Mouse (Mus musculus) midbrain, embryonic 16.5 days (tissue): Measurements from ENCODE around the gene Cecr2. TPM values are rescaled to one million over a fixed set of nuclear protein-coding genes. Genes with fewer than 3 reads are reported as not detected.

Experiments used
- ATAC-seq: fragments of 200-750 bp; cut with Nextera tagmentation; 2 replicates; pipeline ENCODE4 v1.8.0; 2017; ENCODE audit warnings: moderate TSS enrichment
- H3K27ac ChIP-seq: fragments of 300-500 bp; sonication (generic); 2 replicates; pipeline ENCODE4 v1.5.1; 2014; ENCODE audit warnings: mild to moderate bottlenecking, low read length, mixed read lengths
- H3K27me3 ChIP-seq: fragments of 300-500 bp; sonication (generic); 2 replicates; pipeline ENCODE4 v1.6.1; 2014; ENCODE audit warnings: low read depth, low read length, mixed read lengths; ENCODE audit not compliant: control insufficient read depth, insufficient read depth
- H3K36me3 ChIP-seq: fragments of 300-500 bp; sonication (generic); 2 replicates; pipeline ENCODE4 v1.6.1; 2014; ENCODE audit warnings: mild to moderate bottlenecking, low read length, moderate library complexity, mixed read lengths; ENCODE audit not compliant: control insufficient read depth, insufficient read depth
- H3K4me1 ChIP-seq: fragments of 300-500 bp; sonication (generic); 2 replicates; pipeline ENCODE4 v1.6.1; 2014; ENCODE audit warnings: mild to moderate bottlenecking, low read length, mixed read lengths; ENCODE audit not compliant: control insufficient read depth, insufficient read depth
- H3K4me2 ChIP-seq: fragments of 300-500 bp; sonication (generic); 2 replicates; pipeline ENCODE4 v1.6.1; 2014; ENCODE audit warnings: mild to moderate bottlenecking, low read length, mixed read lengths
- H3K4me3 ChIP-seq: fragments of 300-500 bp; sonication (generic); 2 replicates; pipeline ENCODE4 v1.5.1; 2014; ENCODE audit warnings: low read depth, mild to moderate bottlenecking, low read length, moderate library complexity, mixed read lengths
- H3K9ac ChIP-seq: fragments of 300-500 bp; sonication (generic); 2 replicates; pipeline ENCODE4 v1.6.1; 2014; ENCODE audit warnings: low read depth, low read length, mixed read lengths
- H3K9me3 ChIP-seq: fragments of 300-500 bp; sonication (generic); replicated peaks from 2 replicates; pipeline ENCODE4 v1.6.1; 2014; ENCODE audit warnings: mild to moderate bottlenecking, low read length, mixed read lengths; ENCODE audit not compliant: control insufficient read depth, poor library complexity, severe bottlenecking
- WGBS: fragments of 180-500 bp; shearing (Covaris S2); extraction: QIAGEN DNeasy Blood & Tissue Kit; methylation state at CpG from one replicate; pipeline ENCODE4 v1.1.7; 2014; 5-methylcytosine and 5-hydroxymethylcytosine counted together
- polyA plus RNA-seq: library from polyadenylated mRNA; unstranded; fragments of >200 nt; fragmentation: Nextera tagmentation; extraction: Ambion mirVana; gene quantifications from 2 replicates; pipeline ENCODE4 v1.2.1, GENCODE M21; 2015

Cecr2 gene
- polyA plus RNA-seq = 1.3 and 1.6 TPM in 2 replicates

DNA sequence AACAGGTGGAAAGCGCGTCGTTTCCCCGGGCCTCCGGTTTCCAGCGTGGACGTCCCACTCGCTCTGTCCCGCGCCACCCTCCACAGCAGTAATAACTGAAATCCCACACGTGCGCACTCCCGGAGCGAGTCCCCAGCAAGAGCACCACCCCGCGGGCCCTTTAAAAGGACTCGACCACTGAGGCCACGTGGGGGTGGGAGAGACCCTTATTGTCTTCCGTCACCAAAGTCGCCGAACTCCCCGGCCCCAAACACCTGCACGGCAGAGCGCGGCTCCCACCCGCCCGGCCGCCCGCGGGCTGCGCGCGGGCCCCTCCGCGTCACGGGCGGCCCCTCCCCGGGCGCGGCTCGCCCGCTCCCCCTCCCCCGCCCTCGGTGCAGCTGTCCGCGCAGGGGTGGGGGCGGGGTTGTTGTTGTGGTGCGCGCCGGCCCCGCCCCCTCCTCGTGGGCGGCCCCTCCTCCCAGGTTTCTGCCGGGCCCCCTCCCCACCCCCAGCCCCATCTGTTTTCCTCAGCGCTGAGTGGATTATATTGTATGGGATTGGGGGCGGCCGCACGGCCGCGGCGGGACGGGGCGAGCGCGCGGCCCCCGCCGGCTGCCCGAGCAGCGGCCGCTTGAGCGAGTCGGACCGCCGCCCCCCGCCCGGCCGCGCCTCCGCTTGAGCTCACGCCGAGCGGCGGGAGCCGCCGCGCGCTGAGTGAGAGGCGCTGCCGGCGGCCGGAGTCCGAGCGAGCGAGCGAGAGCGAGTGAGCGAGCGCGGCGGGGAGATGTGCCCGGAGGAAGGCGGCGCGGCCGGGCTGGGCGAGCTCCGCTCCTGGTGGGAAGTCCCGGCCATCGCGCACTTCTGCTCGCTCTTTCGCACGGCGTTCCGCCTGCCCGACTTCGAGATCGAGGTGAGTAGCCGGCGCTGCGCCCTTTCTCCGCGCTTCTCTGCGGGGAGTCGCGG lies at the start of gene Cecr2:
Cecr2 (plus strand) TSS at position 554 of the 945 bp plus-strand sequence.
- H3K4me1 ChIP-seq = peaks cover 8% of the 10 kb centered on the region
- peak within 1 kb of the TSS; percentile 90 for H3K27ac ChIP-seq
- peak within 1 kb of the TSS; percentile 75 for H3K9ac ChIP-seq
- H3K36me3 ChIP-seq = no peaks in the 10 kb centered on the region
- peaks cover 2% of the 10 kb centered on the region; the same call in 1 of the 2 replicates for H3K27me3 ChIP-seq
- H3K4me2 ChIP-seq = peak within 1 kb of the TSS; percentile 99
- no peaks in the 10 kb centered on the region for H3K9me3 ChIP-seq
- ATAC-seq = peak; percentile 89
- H3K4me3 ChIP-seq = peak within 1 kb of the TSS; percentile 91
- under 1% methylated on average over 85 of the region's 127 CpGs for WGBS

DNA sequence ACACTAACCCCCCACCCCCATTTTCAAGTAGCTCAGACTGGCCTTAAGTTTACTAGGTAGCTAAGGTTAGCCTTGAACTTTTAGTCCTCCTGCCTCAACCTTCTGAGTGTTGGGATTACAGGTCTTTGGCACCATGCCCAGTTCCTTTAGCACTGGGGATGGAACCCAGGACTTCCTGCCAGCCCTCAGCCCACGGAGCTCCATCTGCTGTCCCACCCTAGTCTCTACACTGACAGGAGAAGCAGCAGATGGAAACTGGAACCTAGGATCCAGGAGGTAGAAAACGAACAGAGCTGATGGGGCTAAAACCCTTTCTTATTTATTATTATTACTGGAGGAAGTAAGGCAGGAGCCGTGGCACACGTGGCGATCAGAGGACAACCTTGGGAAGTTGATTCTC lies 48.6 kb upstream of the Cecr2 start:
- H3K4me2 ChIP-seq = no peak overlapping the region
- no peak overlapping the region for H3K4me3 ChIP-seq
- ATAC-seq = no peak
- 82% methylated on average over 5 of the region's 5 CpGs for WGBS
- H3K9me3 ChIP-seq = no peaks in the 10 kb centered on the region
- H3K36me3 ChIP-seq = no peaks in the 10 kb centered on the region
- no peak overlapping the region for H3K27ac ChIP-seq
- no peaks in the 10 kb centered on the region for H3K4me1 ChIP-seq
- H3K27me3 ChIP-seq = no peaks in the 10 kb centered on the region
- H3K9ac ChIP-seq = no peak overlapping the region

- Histone ChIP-seq H3K4me1 (no peaks in the 10 kb centered on the region), H3K27ac (no peak overlapping the region), H3K4me2 (no peak overlapping the region), H3K4me3 (no peak overlapping the region), H3K9me3 (no peaks in the 10 kb centered on the region), H3K9ac (no peak overlapping the region), H3K27me3 (no peaks in the 10 kb centered on the region), H3K36me3 (no peaks in the 10 kb centered on the region)
- WGBS = 78% methylated on average over 3 of the region's 4 CpGs
- no peak for ATAC-seq
Observed at GRCm38 (mm10) chr6:120618518-120619402, 47.4 kb upstream of the Cecr2 start.

DNA sequence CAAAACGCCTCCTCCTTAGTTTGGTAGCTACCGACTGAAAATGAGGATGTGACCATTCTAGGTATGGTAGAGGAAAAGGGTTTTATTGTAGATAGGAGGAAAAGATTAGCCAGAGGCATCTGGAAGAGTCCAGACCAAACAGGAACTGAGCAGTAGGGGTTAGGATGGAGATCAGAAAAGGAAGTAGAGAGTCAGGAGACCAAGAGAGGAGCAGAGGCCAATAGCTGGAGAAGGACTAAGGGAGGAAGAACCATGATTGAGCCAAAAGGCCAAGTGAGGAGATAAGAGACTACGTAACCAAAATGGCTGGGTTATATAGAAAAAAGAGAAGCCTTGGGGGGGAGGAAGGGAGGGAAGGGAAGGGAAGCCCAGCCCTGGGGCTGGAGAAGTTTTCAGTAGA lies 46.0 kb upstream of the Cecr2 start:
- 89% methylated on average over 3 of the region's 3 CpGs for WGBS
- H3K27ac ChIP-seq = no peak overlapping the region
- no peak overlapping the region for H3K4me3 ChIP-seq
- no peak for ATAC-seq
- H3K36me3 ChIP-seq = no peaks in the 10 kb centered on the region
- H3K9ac ChIP-seq = no peak overlapping the region
- H3K27me3 ChIP-seq = no peaks in the 10 kb centered on the region
- no peak overlapping the region for H3K4me2 ChIP-seq
- no peaks in the 10 kb centered on the region for H3K4me1 ChIP-seq
- H3K9me3 ChIP-seq = no peaks in the 10 kb centered on the region

- Histone ChIP-seq H3K4me2 (no peak overlapping the region), H3K27me3 (no peaks in the 10 kb centered on the region), H3K27ac (no peak overlapping the region), H3K9me3 (no peaks in the 10 kb centered on the region), H3K9ac (no peak overlapping the region), H3K36me3 (no peaks in the 10 kb centered on the region), H3K4me3 (no peak overlapping the region), H3K4me1 (no peaks in the 10 kb centered on the region)
- 45% methylated on average over 8 of the region's 8 CpGs for WGBS
- no peak for ATAC-seq
Observed at GRCm38 (mm10) chr6:120625081-120625480, 41.1 kb upstream of the Cecr2 start.

GRCm38 (mm10) chr6:120627096-120627495 lies 39.1 kb upstream of the Cecr2 start:
- H3K9ac ChIP-seq = no peak overlapping the region
- H3K9me3 ChIP-seq = no peaks in the 10 kb centered on the region
- no peak overlapping the region for H3K4me2 ChIP-seq
- H3K27ac ChIP-seq = no peak overlapping the region
- H3K4me1 ChIP-seq = no peaks in the 10 kb centered on the region
- H3K4me3 ChIP-seq = no peak overlapping the region
- no peaks in the 10 kb centered on the region for H3K27me3 ChIP-seq
- no peak for ATAC-seq
- WGBS = 53% methylated on average over 2 of the region's 2 CpGs
- no peaks in the 10 kb centered on the region for H3K36me3 ChIP-seq

- Histone ChIP-seq H3K27me3 (no peaks in the 10 kb centered on the region), H3K4me1 (no peaks in the 10 kb centered on the region), H3K4me2 (no peak overlapping the region), H3K9ac (no peak overlapping the region), H3K27ac (no peak overlapping the region), H3K4me3 (no peak overlapping the region), H3K9me3 (no peaks in the 10 kb centered on the region), H3K36me3 (no peaks in the 10 kb centered on the region)
- 82% methylated on average over 2 of the region's 2 CpGs for WGBS
- no peak for ATAC-seq
Observed at GRCm38 (mm10) chr6:120628963-120629362, 37.2 kb upstream of the Cecr2 start.

- Histone ChIP-seq H3K4me2 (no peak overlapping the region), H3K36me3 (no peaks in the 10 kb centered on the region), H3K9me3 (no peaks in the 10 kb centered on the region), H3K27ac (no peak overlapping the region), H3K9ac (no peak overlapping the region), H3K4me3 (no peak overlapping the region), H3K27me3 (no peaks in the 10 kb centered on the region), H3K4me1 (no peaks in the 10 kb centered on the region)
- WGBS = 89% methylated on average over 8 of the region's 8 CpGs
- ATAC-seq = no peak
Observed at GRCm38 (mm10) chr6:120635391-120636028, 30.7 kb upstream of the Cecr2 start.
